Mouse (Mus musculus): ENCODE measurements around the gene Snx32. TPM values are rescaled to one million over a fixed set of nuclear protein-coding genes. Genes with fewer than 3 reads are reported as not detected.
A peak's percentile ranks its signal among the peaks of the same experiment; 100 is the strongest.

The Snx32 gene
- total RNA-seq (2015; ENCODE audit: low replicate concordance) (1.9 and 2.9 TPM in 2 replicates), total RNA-seq (2017; ENCODE audit: low replicate concordance) (11.7 and 13.4 TPM in 2 replicates)

GRCm38 (mm10) chr19:5510031-5511026, at the start of gene Snx32:
Snx32 (minus strand) TSS chr19:5510538.
- peak; percentile 97 for ATAC-seq (replicated peaks; ENCODE audit: low FRiP score, poor library complexity, severe bottlenecking)

- no peak for ATAC-seq (replicated peaks; ENCODE audit: low FRiP score, poor library complexity, severe bottlenecking)
Measured at GRCm38 (mm10) chr19:5559631-5560456, 49.5 kb upstream of the Snx32 start.

- ATAC-seq (replicated peaks; ENCODE audit: low FRiP score, poor library complexity, severe bottlenecking), result no peak
Measured at GRCm38 (mm10) chr19:5559229-5559628, 48.9 kb upstream of the Snx32 start.

GRCm38 (mm10) chr19:5558770-5559169, 48.4 kb upstream of the Snx32 start:
- no peak for ATAC-seq (replicated peaks; ENCODE audit: low FRiP score, poor library complexity, severe bottlenecking)

GRCm38 (mm10) chr19:5558169-5558568, 47.8 kb upstream of the Snx32 start:
- no peak for ATAC-seq (replicated peaks; ENCODE audit: low FRiP score, poor library complexity, severe bottlenecking)

- no peak for ATAC-seq (replicated peaks; ENCODE audit: low FRiP score, poor library complexity, severe bottlenecking)
Measured at GRCm38 (mm10) chr19:5554212-5554611, 43.9 kb upstream of the Snx32 start.

- no peak for ATAC-seq (replicated peaks; ENCODE audit: low FRiP score, poor library complexity, severe bottlenecking)
Measured at GRCm38 (mm10) chr19:5553802-5554201, 43.5 kb upstream of the Snx32 start.

- no peak for ATAC-seq (replicated peaks; ENCODE audit: low FRiP score, poor library complexity, severe bottlenecking)
Measured at GRCm38 (mm10) chr19:5547471-5548056, 37.2 kb upstream of the Snx32 start.

- ATAC-seq (replicated peaks; ENCODE audit: low FRiP score, poor library complexity, severe bottlenecking), result no peak
Measured at GRCm38 (mm10) chr19:5544031-5544430, 33.7 kb upstream of the Snx32 start.

GRCm38 (mm10) chr19:5543362-5543761, 33.0 kb upstream of the Snx32 start:
- no peak for ATAC-seq (replicated peaks; ENCODE audit: low FRiP score, poor library complexity, severe bottlenecking)

- no peak for ATAC-seq (replicated peaks; ENCODE audit: low FRiP score, poor library complexity, severe bottlenecking)
Measured at GRCm38 (mm10) chr19:5538786-5539185, 28.4 kb upstream of the Snx32 start.

GRCm38 (mm10) chr19:5532520-5532919, 22.2 kb upstream of the Snx32 start:
- no peak for ATAC-seq (replicated peaks; ENCODE audit: low FRiP score, poor library complexity, severe bottlenecking)

- no peak for ATAC-seq (replicated peaks; ENCODE audit: low FRiP score, poor library complexity, severe bottlenecking)
Measured at GRCm38 (mm10) chr19:5530138-5530524, 19.8 kb upstream of the Snx32 start.

- ATAC-seq (replicated peaks; ENCODE audit: low FRiP score, poor library complexity, severe bottlenecking), result peak; percentile 97
Measured at GRCm38 (mm10) chr19:5529325-5530137, 19.2 kb upstream of the Snx32 start.

- no peak for ATAC-seq (replicated peaks; ENCODE audit: low FRiP score, poor library complexity, severe bottlenecking)
Measured at GRCm38 (mm10) chr19:5525204-5525603, 14.9 kb upstream of the Snx32 start.

- no peak for ATAC-seq (replicated peaks; ENCODE audit: low FRiP score, poor library complexity, severe bottlenecking)
Measured at GRCm38 (mm10) chr19:5518721-5519120, 8.4 kb upstream of the Snx32 start.

- ATAC-seq (replicated peaks; ENCODE audit: low FRiP score, poor library complexity, severe bottlenecking), result no peak
Measured at GRCm38 (mm10) chr19:5516906-5517505, 6.7 kb upstream of the Snx32 start.

GRCm38 (mm10) chr19:5515840-5516777, 5.8 kb upstream of the Snx32 start:
- ATAC-seq (replicated peaks; ENCODE audit: low FRiP score, poor library complexity, severe bottlenecking), result 0 out of 2 replicates have a peak, but pooled peaks have one; percentile 40

All from erythroblast, adult 5-6 weeks (primary cell).